Mouse (Mus musculus) lung, postnatal 0 days (tissue): Measurements from ENCODE around the gene Gm26992.

ENCODE experiments used
- CTCF ChIP-seq: IDR thresholded peaks from 2 replicates; pipeline ENCODE4 v1.5.1; 2016; ENCODE audit warnings: antibody characterized with exemption, mild to moderate bottlenecking
- EP300 ChIP-seq: IDR thresholded peaks from 2 replicates; pipeline ENCODE4 v1.6.1; 2016; ENCODE audit warnings: antibody characterized with exemption, mild to moderate bottlenecking, control low read depth

GRCm38 (mm10) chrX:103440803-103441202 is 19.0 kb downstream of the Gm26992 start:
- TF ChIP-seq EP300 (no peak), CTCF (peak; percentile 77)
